Mouse (Mus musculus) embryonic facial prominence, embryonic 12.5 days (tissue): ENCODE data around the gene Tespa1. TPM values are rescaled to one million over a fixed set of nuclear protein-coding genes. Genes with fewer than 3 reads are reported as not detected.
"Not testable (repeated sequence)": the region's sequence is repeated elsewhere in the genome, so short reads cannot be mapped to it uniquely, and the experiment has no call there.

Experiments
- ATAC-seq: fragments of 200-750 bp; cut with Nextera tagmentation; 2 replicates; pipeline ENCODE4 v1.8.0; 2017; ENCODE audit not compliant: insufficient number of reproducible peaks, insufficient read depth, low FRiP score, low TSS enrichment
- H3K27ac ChIP-seq: fragments of 300-500 bp; sonication (generic); 2 replicates; pipeline ENCODE4 v1.5.1; 2016; ENCODE audit warnings: mild to moderate bottlenecking
- H3K27me3 ChIP-seq: fragments of 300-500 bp; sonication (generic); 2 replicates; pipeline ENCODE4 v1.6.1; 2016; ENCODE audit warnings: mild to moderate bottlenecking, moderate library complexity
- H3K36me3 ChIP-seq: fragments of 300-500 bp; sonication (generic); 2 replicates; pipeline ENCODE4 v1.6.1; 2016; ENCODE audit warnings: mild to moderate bottlenecking
- H3K4me1 ChIP-seq: fragments of 300-500 bp; sonication (generic); 2 replicates; pipeline ENCODE4 v1.6.1; 2016
- H3K4me2 ChIP-seq: fragments of 300-500 bp; sonication (generic); replicated peaks from 2 replicates; pipeline ENCODE4 v1.6.1; 2016; ENCODE audit warnings: mild to moderate bottlenecking, moderate library complexity
- H3K4me3 ChIP-seq: fragments of 300-500 bp; sonication (generic); 2 replicates; pipeline ENCODE4 v1.5.1; 2016; ENCODE audit warnings: mild to moderate bottlenecking
- H3K9ac ChIP-seq: fragments of 300-500 bp; sonication (generic); 2 replicates; pipeline ENCODE4 v1.6.1; 2016; ENCODE audit warnings: mild to moderate bottlenecking, moderate library complexity
- H3K9me3 ChIP-seq: fragments of 300-500 bp; sonication (generic); 2 replicates; pipeline ENCODE4 v1.6.1; 2016; ENCODE audit warnings: mild to moderate bottlenecking, moderate library complexity
- WGBS: fragments of 180-500 bp; shearing (Covaris S2); methylation state at CpG from one replicate; pipeline ENCODE4 v1.1.7; 2016; 5-methylcytosine and 5-hydroxymethylcytosine counted together
- polyA plus RNA-seq: library from polyadenylated mRNA; unstranded; fragments of >200 nt; fragmentation: Nextera tagmentation; extraction: Ambion mirVana; gene quantifications from 2 replicates; pipeline ENCODE4 v1.2.1, GENCODE M21; 2016

Tespa1 gene
- polyA plus RNA-seq, 1 experiment from 2014 or later, result 0.52 TPM

DNA sequence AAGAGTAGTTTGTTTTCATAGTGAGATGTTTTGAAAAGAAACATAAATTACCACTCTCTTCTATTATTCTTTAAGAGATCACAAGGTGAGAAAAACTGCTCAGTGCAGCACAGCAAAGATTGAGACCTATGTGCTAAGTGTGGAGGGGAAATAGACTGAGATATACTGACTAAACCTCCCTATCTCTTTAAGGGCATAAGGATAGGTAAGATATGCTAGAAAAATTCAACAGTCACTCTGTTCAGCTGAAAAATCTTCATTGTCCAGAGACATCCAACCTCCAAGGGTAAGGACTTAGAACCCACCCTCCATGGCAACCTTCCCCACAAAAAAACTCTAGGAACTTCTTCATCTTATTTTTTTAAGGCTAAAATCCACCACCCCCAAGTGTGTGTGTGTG lies 42.1 kb downstream of the Tespa1 start:
- Histone ChIP-seq H3K27me3 (no peaks in the 10 kb centered on the region), H3K9ac (no peak overlapping the region), H3K4me1 (no peaks in the 10 kb centered on the region), H3K27ac (no peak overlapping the region), H3K36me3 (no peaks in the 10 kb centered on the region), H3K4me2 (no peak overlapping the region), H3K4me3 (no peak overlapping the region), H3K9me3 (no peaks in the 10 kb centered on the region)
- no peak for ATAC-seq

DNA sequence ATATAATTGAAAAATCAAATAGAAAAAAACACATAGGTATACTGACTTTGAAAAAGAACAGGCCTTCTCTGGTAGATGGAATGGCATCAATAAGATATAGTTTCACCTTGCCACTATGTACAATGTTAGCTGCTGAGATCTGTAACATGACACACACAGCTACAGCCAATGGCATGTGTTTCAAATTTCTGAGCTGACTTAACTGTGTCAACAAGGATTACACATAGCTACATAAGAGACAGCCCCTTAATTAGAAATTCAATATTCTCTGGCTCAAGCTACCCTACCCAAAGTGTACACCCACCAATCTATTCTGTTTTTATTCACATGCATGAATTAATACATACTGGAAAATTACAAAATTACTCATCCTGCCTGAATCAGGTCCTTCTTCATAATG lies 45.7 kb downstream of the Tespa1 start:
- H3K9me3 ChIP-seq, result no peaks in the 10 kb centered on the region
- H3K4me1 ChIP-seq, result no peaks in the 10 kb centered on the region
- H3K4me2 ChIP-seq, result no peak overlapping the region
- H3K4me3 ChIP-seq, result no peak overlapping the region
- no peak overlapping the region for H3K27ac ChIP-seq
- peak; percentile 65; the same call in 1 of the 2 replicates for ATAC-seq
- no peaks in the 10 kb centered on the region for H3K36me3 ChIP-seq
- no peaks in the 10 kb centered on the region for H3K27me3 ChIP-seq
- no peak overlapping the region for H3K9ac ChIP-seq

DNA sequence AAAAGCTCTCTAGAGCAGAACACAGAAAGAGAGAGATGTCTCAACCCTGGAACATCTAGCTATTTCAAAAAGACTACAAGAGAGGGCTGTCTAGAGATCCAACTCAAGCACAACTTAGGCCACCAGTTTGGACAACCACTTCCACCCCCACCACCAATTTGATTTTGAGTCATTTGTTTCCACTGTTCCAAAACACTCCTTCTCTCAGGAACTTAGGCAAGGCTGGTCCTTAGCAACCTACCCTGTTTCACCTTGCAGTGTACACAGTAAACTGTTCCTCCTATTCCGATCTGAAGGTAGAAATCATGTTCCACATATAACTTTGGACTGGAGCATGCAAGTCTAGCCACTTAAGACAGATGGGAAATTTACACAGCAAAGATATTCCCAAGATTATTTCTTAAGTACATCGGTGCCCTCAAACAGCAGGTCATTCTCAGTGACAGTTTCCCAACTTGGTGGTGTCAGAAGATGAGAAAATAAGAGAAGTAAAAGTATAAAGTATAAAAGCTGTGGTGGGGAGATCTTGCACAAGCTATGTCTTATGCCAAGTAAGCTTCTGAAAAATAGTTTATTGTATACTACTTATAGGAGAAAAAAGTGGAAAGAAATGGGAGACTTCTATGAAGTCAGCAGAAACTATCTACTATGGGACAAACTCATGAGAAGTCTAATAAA lies 47.5 kb downstream of the Tespa1 start:
- no peak overlapping the region for H3K4me2 ChIP-seq
- ATAC-seq, result no peak
- no peaks in the 10 kb centered on the region for H3K4me1 ChIP-seq
- no peak overlapping the region for H3K27ac ChIP-seq
- WGBS, result 86% methylated on average over 2 of the region's 2 CpGs
- no peak overlapping the region for H3K9ac ChIP-seq
- H3K4me3 ChIP-seq, result no peak overlapping the region
- H3K9me3 ChIP-seq, result no peaks in the 10 kb centered on the region
- no peaks in the 10 kb centered on the region for H3K36me3 ChIP-seq
- H3K27me3 ChIP-seq, result no peaks in the 10 kb centered on the region

DNA sequence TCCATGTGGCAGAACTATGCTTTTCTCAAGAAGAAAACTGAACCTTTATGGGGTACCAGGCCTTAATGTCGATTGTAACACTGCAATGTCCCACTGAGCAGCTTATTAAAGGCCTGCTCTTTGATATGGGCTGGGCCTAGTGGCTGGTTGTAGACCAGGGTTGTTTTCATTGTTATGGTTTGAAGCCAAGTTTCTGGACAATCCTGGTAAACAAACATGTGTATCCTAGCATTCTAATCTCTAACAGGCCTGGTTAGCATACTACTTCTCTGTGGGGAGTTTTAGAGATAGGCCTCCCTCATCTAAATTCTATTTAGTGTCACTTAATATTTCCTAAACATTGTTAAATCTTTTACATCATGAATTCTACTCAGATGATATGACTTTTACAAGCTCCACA lies 49.0 kb downstream of the Tespa1 start:
- H3K27me3 ChIP-seq, result no peaks in the 10 kb centered on the region
- no peak overlapping the region for H3K4me3 ChIP-seq
- WGBS, result 68% methylated on average over 1 of the region's 1 CpGs
- no peak overlapping the region for H3K27ac ChIP-seq
- H3K9me3 ChIP-seq, result no peaks in the 10 kb centered on the region
- no peak overlapping the region for H3K9ac ChIP-seq
- H3K4me1 ChIP-seq, result no peaks in the 10 kb centered on the region
- H3K4me2 ChIP-seq, result no peak overlapping the region
- H3K36me3 ChIP-seq, result no peaks in the 10 kb centered on the region
- ATAC-seq, result no peak

DNA sequence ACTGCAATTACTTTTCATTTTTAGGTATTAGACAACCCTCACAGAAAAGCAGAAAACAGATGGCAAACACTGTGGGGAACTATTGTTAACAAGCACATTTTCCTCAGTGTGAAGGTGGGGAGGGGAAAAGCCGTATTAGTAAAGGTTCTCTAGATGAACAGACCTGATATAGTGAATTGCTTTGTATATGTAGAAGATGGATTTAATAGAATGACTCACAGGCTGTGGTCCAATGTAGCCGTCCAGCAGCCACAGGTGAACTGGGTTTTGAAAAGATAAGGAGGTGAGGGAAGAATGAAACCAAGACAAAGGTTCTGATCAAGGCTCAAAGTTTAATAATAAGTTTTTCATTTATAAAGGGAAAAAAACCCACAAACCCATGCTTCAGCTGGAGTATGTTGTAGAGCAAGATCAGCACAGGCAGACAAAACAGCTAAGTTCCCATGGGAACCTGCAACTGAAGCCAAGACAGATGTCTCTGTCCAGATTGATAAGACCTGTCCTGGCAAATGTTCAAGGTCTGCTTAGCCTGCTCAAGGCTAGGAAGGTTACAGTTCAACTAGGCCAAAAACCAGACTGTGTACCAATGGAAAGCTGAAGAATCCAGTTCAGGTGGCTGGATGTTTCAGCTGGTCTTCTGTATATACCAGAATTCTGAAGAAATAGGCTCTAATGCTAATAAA lies 50.0 kb downstream of the Tespa1 start:
- H3K9ac ChIP-seq, result no peak overlapping the region
- WGBS, result 83% methylated on average over 2 of the region's 2 CpGs

DNA sequence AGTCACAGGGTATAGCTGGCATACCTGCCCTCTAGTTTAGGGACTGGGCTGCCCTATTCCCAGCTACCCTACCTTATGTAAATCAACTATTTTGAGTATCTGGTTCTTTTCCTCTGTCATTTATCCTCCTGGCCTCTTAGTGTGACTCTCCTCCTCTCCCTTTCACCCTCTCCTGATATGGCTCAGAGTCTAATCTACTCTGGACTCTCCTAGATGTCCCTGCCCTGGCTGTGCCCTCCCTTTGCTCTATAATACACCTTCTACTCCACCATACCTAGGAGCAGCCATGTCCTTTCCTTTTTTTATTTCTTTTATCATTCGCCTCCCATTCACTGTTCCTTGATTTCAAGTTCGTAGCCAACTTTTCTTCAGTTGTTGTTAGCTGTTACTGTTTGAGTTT lies 52.5 kb downstream of the Tespa1 start:
- H3K27ac ChIP-seq, result no peak overlapping the region
- no peak overlapping the region for H3K9ac ChIP-seq
- no peak for ATAC-seq
- no peaks in the 10 kb centered on the region for H3K4me1 ChIP-seq
- no peaks in the 10 kb centered on the region for H3K36me3 ChIP-seq
- H3K4me2 ChIP-seq, result no peak overlapping the region
- no peak overlapping the region for H3K4me3 ChIP-seq
- 93% methylated on average over 2 of the region's 2 CpGs for WGBS
- no peaks in the 10 kb centered on the region for H3K9me3 ChIP-seq
- no peaks in the 10 kb centered on the region for H3K27me3 ChIP-seq

More for the DNA sequence above, 50.0 kb downstream of the Tespa1 start:
- Histone ChIP-seq H3K27me3 (no peaks in the 10 kb centered on the region), H3K4me1 (no peaks in the 10 kb centered on the region), H3K9me3 (no peaks in the 10 kb centered on the region), H3K36me3 (no peaks in the 10 kb centered on the region), H3K4me2 (no peak overlapping the region), H3K4me3 (no peak overlapping the region), H3K27ac (no peak overlapping the region)
- ATAC-seq, result no peak

DNA sequence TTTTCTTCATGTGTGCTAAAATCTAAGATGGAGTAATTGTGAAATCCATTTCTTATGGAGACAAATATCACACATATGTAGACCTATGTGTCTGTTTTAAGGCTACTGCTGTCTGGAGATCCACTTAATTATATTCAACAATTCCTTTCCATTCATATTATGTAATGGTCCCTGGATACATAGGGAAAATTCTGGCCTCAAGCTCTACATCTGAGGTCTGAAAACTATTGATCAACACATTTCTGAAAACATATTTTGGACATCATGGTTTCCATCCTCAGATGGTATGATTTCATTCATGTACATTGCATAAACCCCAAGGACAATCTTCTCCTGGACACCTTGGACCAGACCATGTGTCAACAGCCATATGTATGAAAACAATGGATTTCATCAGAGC lies 71.6 kb downstream of the Tespa1 start, which contains the start of gene Vmn2r84:
Vmn2r84 (minus strand) TSS at position 101 of the 400 bp plus-strand sequence.
- ATAC-seq, result no peak

DNA sequence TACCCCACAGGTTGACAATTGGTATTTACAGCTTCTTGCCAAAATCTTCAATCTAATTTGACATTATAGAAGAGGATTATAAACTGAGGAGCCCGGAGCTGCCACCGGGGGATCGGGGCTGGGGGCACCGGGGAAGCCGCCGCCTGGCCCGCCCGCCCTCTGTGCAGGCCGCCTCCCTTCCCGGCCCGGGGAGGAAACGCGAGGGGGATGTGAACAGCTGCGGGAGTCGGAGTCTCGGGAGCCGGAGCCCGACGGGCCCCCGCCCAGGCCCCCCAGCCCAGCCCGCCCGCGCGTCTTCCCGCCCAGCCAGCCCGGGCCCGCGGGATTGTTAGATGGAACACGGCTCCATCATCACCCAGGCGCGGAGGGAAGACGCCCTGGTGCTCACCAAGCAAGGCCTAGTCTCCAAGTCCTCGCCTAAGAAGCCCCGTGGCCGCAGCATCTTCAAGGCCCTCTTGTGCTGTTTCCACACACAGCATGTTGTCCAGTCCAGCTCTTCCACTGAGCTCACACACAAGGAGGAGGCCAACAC lies 89.6 kb downstream of the Tespa1 start:
- ATAC-seq, H3K36me3 ChIP-seq, H3K27ac ChIP-seq, H3K9ac ChIP-seq, H3K9me3 ChIP-seq, H3K4me1 ChIP-seq, H3K4me2 ChIP-seq, H3K27me3 ChIP-seq, H3K4me3 ChIP-seq: not testable (repeated sequence)
- WGBS, result 73% methylated on average over 26 of the region's 35 CpGs

More for the DNA sequence above, 71.6 kb downstream of the Tespa1 start, which contains the start of gene Vmn2r84:
- Histone ChIP-seq H3K9me3 (no peaks in the 10 kb centered on the region), H3K4me2 (no peak within 1 kb of the TSS), H3K9ac (no peak within 1 kb of the TSS), H3K36me3 (no peaks in the 10 kb centered on the region), H3K4me3 (no peak within 1 kb of the TSS), H3K27me3 (no peaks in the 10 kb centered on the region), H3K4me1 (no peaks in the 10 kb centered on the region), H3K27ac (no peak within 1 kb of the TSS)

Other genes with a start within 250 kb of the Tespa1 start
- gene Olfr823, start 207.5 kb upstream of the Tespa1 start, polyA plus RNA-seq, result not detected in 2 replicates
- not detected in 2 replicates for gene Olfr824, start 192.9 kb upstream of the Tespa1 start, polyA plus RNA-seq
- not detected in 2 replicates for gene Olfr825, start 156.1 kb upstream of the Tespa1 start, polyA plus RNA-seq
- not detected in 2 replicates for gene Olfr826, start 138.7 kb upstream of the Tespa1 start, polyA plus RNA-seq
- gene Olfr827, start 108.5 kb upstream of the Tespa1 start, polyA plus RNA-seq, result not detected in 2 replicates
- 1.4 and 2.1 TPM in 2 replicates for gene Neurod4, start 42.6 kb upstream of the Tespa1 start, polyA plus RNA-seq
- gene Vmn2r84, start 71.5 kb downstream of the Tespa1 start, polyA plus RNA-seq, result not detected in 2 replicates
- gene Vmn2r85, start 106.8 kb downstream of the Tespa1 start, polyA plus RNA-seq, result not detected in 2 replicates
- not detected in 2 replicates for gene Vmn2r86, start 133.2 kb downstream of the Tespa1 start, polyA plus RNA-seq
- 0.15 TPM in 1 of 2 replicates, not detected in the other for gene Vmn2r87, start 174.5 kb downstream of the Tespa1 start, polyA plus RNA-seq